Mouse (Mus musculus): Measurements from ENCODE around the gene Sctr. TPM values are rescaled to one million over a fixed set of nuclear protein-coding genes. Genes with fewer than 3 reads are reported as not detected.

The Sctr gene
- polyA plus RNA-seq, 1 experiment from 2014 or later: 1.3 TPM

DNA sequence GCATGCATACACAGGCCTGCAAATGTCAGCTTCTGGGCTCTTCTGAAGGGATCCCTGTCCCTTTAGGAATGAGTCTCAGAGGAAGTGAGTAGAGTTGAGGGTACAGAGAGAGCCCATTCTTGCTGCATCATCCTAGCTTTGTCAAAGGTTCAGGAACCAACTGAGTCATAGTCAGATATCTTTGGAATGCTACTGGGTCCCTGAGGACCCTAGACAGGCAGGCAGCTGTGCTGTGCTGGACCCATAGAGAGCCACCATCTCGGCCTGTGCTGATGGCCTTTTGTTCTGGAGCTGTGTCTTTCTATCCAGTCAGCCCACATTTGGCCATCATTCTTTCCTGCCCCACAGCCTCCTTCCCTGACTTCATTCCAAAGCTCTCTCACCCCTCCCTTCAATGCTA lies 28.1 kb downstream of the Sctr start:
- H3K27ac ChIP-seq (ENCODE audit: low read depth): no peak overlapping the region
- no peak for ATAC-seq (replicated peaks; ENCODE audit: low FRiP score, low TSS enrichment, low read depth)
- WGBS: 89% methylated on average over 1 of the region's 1 CpGs

DNA sequence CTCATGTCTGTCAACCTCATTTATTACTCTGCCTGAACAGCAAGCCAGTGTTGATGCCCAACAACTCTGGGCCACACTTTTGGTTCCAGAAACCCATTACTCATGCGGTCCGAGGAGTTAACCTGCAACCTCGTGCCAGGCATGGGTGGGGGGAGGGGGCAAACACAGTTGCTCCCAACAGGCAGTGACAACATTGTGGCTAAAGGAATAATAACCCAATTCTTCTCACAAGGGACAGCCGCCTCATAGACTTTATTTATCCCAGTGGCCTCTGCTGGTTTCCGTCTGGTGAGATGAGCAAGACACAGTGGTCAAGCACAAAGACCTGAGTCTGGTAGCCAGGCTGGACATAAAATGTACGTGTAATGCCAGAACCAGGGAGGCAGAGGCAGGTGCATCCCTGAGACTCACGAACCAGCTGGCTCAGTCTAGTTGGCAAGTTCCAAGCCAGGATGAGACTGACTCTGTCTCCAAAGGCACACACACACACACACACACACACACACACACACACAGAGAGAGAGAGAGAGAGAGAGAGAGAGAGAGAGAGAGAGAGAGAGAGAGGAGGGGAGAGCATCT lies 28.9 kb downstream of the Sctr start:
- 75% methylated on average over 7 of the region's 7 CpGs for WGBS
- Histone ChIP-seq H3K9me3 (ENCODE audit: control insufficient read depth, low read length) (no peaks in the 10 kb centered on the region), H3K36me3 (ENCODE audit: control insufficient read depth, insufficient read depth, low read length) (no peaks in the 10 kb centered on the region), H3K9ac (ENCODE audit: low read length) (no peak overlapping the region), H3K4me1 (replicated peaks; ENCODE audit: control insufficient read depth, insufficient read depth, low read length) (no peaks in the 10 kb centered on the region), H3K27me3 (replicated peaks; ENCODE audit: control insufficient read depth, insufficient read depth, low read length) (no peaks in the 10 kb centered on the region), H3K4me3 (ENCODE audit: low read depth, low read length) (no peak overlapping the region), H3K27ac (ENCODE audit: low read depth) (no peak overlapping the region), H3K4me2 (ENCODE audit: low read length) (no peak overlapping the region)
- no peak for DNase-seq (ENCODE audit: low spot score)
- no peak for ATAC-seq (replicated peaks; ENCODE audit: low FRiP score, low TSS enrichment, low read depth)

More for the DNA sequence above, 28.1 kb downstream of the Sctr start:
- H3K9ac ChIP-seq (ENCODE audit: low read length): no peak overlapping the region
- no peak overlapping the region for H3K4me2 ChIP-seq (ENCODE audit: low read length)
- H3K4me1 ChIP-seq (replicated peaks; ENCODE audit: control insufficient read depth, insufficient read depth, low read length): no peaks in the 10 kb centered on the region
- no peaks in the 10 kb centered on the region for H3K36me3 ChIP-seq (ENCODE audit: control insufficient read depth, insufficient read depth, low read length)
- H3K27me3 ChIP-seq (replicated peaks; ENCODE audit: control insufficient read depth, insufficient read depth, low read length): no peaks in the 10 kb centered on the region
- no peak overlapping the region for H3K4me3 ChIP-seq (ENCODE audit: low read depth, low read length)
- H3K9me3 ChIP-seq (ENCODE audit: control insufficient read depth, low read length): no peaks in the 10 kb centered on the region
- no peak for DNase-seq (ENCODE audit: low spot score)

DNA sequence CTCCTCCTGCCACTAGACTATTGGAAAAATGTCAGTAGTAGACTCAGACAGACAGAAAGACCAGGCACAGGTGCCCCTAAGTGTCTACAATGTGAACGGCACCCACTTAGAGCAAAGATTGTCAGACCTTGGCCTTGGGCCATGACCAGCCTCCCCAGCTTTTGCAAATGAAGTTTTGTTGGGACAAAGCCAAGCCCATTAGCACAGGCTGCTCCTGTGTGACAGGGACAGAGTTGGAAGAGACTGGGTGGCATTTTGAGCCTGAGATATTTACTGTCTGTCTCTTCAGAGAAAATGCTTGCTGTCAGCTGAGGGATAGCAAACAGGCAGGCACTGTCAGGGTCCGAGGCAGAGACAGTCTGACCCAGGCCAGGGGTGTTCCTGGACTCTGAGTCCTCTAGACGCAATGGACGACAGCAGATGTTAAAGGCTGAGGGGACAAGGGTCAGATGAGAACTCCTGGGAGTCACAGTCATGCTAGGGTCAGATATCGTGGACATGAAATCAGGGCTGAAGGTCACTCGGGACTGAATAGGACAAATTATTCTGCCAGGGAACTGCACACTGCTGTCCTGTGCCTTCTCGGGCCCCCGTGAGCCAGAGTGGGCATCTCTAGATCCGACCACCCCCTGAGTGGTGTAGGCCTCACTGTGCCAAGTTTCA lies 30.5 kb downstream of the Sctr start:
- H3K9me3 ChIP-seq (ENCODE audit: control insufficient read depth, low read length): no peaks in the 10 kb centered on the region
- no peak for ATAC-seq (replicated peaks; ENCODE audit: low FRiP score, low TSS enrichment, low read depth)
- H3K4me3 ChIP-seq (ENCODE audit: low read depth, low read length): no peak overlapping the region
- H3K36me3 ChIP-seq (ENCODE audit: control insufficient read depth, insufficient read depth, low read length): no peaks in the 10 kb centered on the region
- H3K9ac ChIP-seq (ENCODE audit: low read length): no peak overlapping the region
- no peak overlapping the region for H3K4me2 ChIP-seq (ENCODE audit: low read length)
- 66% methylated on average over 9 of the region's 9 CpGs for WGBS
- DNase-seq (ENCODE audit: low spot score): no peak
- H3K27me3 ChIP-seq (replicated peaks; ENCODE audit: control insufficient read depth, insufficient read depth, low read length): no peaks in the 10 kb centered on the region
- no peak overlapping the region for H3K27ac ChIP-seq (ENCODE audit: low read depth)
- no peaks in the 10 kb centered on the region for H3K4me1 ChIP-seq (replicated peaks; ENCODE audit: control insufficient read depth, insufficient read depth, low read length)

DNA sequence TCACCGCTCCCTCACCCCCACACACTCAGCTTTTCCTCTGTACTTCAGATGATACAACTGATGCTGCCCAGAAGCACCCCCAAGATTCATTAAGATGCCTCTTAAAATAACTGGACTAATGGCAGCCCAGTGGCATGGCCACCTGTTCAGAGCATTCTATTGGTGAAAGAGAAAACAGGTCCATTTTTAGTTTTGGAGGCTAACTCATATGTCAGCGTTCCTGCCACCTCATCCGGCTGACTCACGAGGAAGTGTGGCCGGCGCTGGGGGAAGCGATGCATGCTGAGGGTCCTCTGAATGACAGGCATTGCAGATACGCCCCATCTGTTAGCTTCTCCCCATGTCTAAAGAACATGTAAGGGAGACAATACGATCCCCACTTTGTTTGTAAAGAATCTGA lies 31.9 kb downstream of the Sctr start:
- Histone ChIP-seq H3K9me3 (ENCODE audit: control insufficient read depth, low read length) (no peaks in the 10 kb centered on the region), H3K4me1 (replicated peaks; ENCODE audit: control insufficient read depth, insufficient read depth, low read length) (no peaks in the 10 kb centered on the region), H3K9ac (ENCODE audit: low read length) (no peak overlapping the region), H3K4me3 (ENCODE audit: low read depth, low read length) (no peak overlapping the region), H3K36me3 (ENCODE audit: control insufficient read depth, insufficient read depth, low read length) (no peaks in the 10 kb centered on the region), H3K4me2 (ENCODE audit: low read length) (no peak overlapping the region), H3K27ac (ENCODE audit: low read depth) (no peak overlapping the region), H3K27me3 (replicated peaks; ENCODE audit: control insufficient read depth, insufficient read depth, low read length) (no peaks in the 10 kb centered on the region)
- DNase-seq (ENCODE audit: low spot score) (no peak), ATAC-seq (replicated peaks; ENCODE audit: low FRiP score, low TSS enrichment, low read depth) (no peak)
- 83% methylated on average over 9 of the region's 9 CpGs for WGBS

DNA sequence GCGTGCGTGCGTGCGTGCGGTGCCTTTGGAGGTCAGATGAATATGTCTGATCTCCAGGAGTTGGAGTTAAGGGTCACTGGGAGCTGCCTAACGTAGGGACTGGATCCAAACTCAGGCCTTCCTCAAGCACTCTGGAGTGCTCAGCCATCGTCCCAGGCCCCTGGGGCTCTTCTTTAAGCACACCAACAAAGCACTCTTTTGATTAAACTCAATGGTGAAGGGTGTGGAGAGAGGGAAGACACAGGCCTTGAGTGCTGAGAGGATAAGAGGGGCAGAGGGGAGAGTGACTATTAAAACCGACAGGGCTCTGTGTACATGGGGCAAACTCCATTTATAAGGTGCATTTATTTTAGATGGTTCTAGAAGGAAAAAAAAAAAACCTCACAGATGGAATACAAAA lies 35.7 kb downstream of the Sctr start:
- ATAC-seq (replicated peaks; ENCODE audit: low FRiP score, low TSS enrichment, low read depth) (no peak), DNase-seq (ENCODE audit: low spot score) (no peak)
- Histone ChIP-seq H3K27me3 (replicated peaks; ENCODE audit: control insufficient read depth, insufficient read depth, low read length) (no peaks in the 10 kb centered on the region), H3K4me1 (replicated peaks; ENCODE audit: control insufficient read depth, insufficient read depth, low read length) (no peaks in the 10 kb centered on the region), H3K4me2 (ENCODE audit: low read length) (no peak overlapping the region), H3K4me3 (ENCODE audit: low read depth, low read length) (no peak overlapping the region), H3K36me3 (ENCODE audit: control insufficient read depth, insufficient read depth, low read length) (no peaks in the 10 kb centered on the region), H3K27ac (ENCODE audit: low read depth) (no peak overlapping the region), H3K9ac (ENCODE audit: low read length) (no peak overlapping the region), H3K9me3 (ENCODE audit: control insufficient read depth, low read length) (no peaks in the 10 kb centered on the region)
- WGBS: 82% methylated on average over 8 of the region's 8 CpGs

DNA sequence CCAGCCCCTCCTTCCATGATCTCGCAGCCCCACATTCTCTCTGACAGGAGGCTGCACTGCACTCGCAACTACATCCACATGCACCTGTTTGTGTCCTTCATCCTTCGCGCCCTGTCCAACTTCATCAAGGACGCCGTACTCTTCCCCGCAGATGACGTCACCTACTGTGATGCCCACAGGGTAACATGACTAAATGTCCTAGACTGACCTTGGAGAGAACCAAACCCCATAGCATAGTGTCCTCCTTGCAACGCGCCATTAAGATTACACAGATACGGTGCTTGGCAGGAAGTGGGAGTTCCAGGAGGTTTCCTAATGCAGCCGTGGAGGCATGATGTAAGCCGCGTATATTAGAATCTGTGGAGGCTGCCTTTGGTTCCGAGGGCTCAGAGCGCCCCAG lies 37.9 kb downstream of the Sctr start:
- no peaks in the 10 kb centered on the region for H3K27me3 ChIP-seq (replicated peaks; ENCODE audit: control insufficient read depth, insufficient read depth, low read length)
- no peaks in the 10 kb centered on the region for H3K4me1 ChIP-seq (replicated peaks; ENCODE audit: control insufficient read depth, insufficient read depth, low read length)
- ATAC-seq (replicated peaks; ENCODE audit: low FRiP score, low TSS enrichment, low read depth): no peak
- H3K4me3 ChIP-seq (ENCODE audit: low read depth, low read length): no peak overlapping the region
- H3K27ac ChIP-seq (ENCODE audit: low read depth): no peak overlapping the region
- H3K9me3 ChIP-seq (ENCODE audit: control insufficient read depth, low read length): no peaks in the 10 kb centered on the region
- no peak overlapping the region for H3K9ac ChIP-seq (ENCODE audit: low read length)
- no peaks in the 10 kb centered on the region for H3K36me3 ChIP-seq (ENCODE audit: control insufficient read depth, insufficient read depth, low read length)
- H3K4me2 ChIP-seq (ENCODE audit: low read length): no peak overlapping the region
- 85% methylated on average over 16 of the region's 16 CpGs for WGBS
- no peak for DNase-seq (ENCODE audit: low spot score)

DNA sequence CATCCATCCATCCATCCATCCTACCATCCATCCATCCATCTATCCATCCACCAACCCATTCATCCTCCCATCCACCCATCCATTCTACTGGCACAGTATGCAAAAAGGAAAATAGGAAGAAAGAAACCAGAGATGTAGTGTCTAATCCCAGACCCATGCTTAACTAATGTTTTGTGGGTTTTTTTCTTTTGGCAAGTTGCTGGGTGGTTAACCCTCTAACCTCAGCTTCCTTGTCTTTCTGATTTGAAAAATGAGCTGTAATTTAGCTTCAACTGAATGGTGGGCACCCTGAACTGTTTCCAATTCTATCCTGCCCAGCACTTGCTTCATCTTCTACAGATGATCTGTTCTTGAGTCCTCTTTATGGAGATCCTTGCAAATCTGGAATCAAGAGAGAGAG lies 40.6 kb downstream of the Sctr start:
- no peak overlapping the region for H3K9ac ChIP-seq (ENCODE audit: low read length)
- ATAC-seq (replicated peaks; ENCODE audit: low FRiP score, low TSS enrichment, low read depth): no peak
- H3K9me3 ChIP-seq (ENCODE audit: control insufficient read depth, low read length): no peaks in the 10 kb centered on the region
- H3K27me3 ChIP-seq (replicated peaks; ENCODE audit: control insufficient read depth, insufficient read depth, low read length): no peaks in the 10 kb centered on the region
- H3K27ac ChIP-seq (ENCODE audit: low read depth): no peak overlapping the region
- no peaks in the 10 kb centered on the region for H3K36me3 ChIP-seq (ENCODE audit: control insufficient read depth, insufficient read depth, low read length)
- no peaks in the 10 kb centered on the region for H3K4me1 ChIP-seq (replicated peaks; ENCODE audit: control insufficient read depth, insufficient read depth, low read length)
- no peak overlapping the region for H3K4me2 ChIP-seq (ENCODE audit: low read length)
- DNase-seq (ENCODE audit: low spot score): no peak
- H3K4me3 ChIP-seq (ENCODE audit: low read depth, low read length): no peak overlapping the region

DNA sequence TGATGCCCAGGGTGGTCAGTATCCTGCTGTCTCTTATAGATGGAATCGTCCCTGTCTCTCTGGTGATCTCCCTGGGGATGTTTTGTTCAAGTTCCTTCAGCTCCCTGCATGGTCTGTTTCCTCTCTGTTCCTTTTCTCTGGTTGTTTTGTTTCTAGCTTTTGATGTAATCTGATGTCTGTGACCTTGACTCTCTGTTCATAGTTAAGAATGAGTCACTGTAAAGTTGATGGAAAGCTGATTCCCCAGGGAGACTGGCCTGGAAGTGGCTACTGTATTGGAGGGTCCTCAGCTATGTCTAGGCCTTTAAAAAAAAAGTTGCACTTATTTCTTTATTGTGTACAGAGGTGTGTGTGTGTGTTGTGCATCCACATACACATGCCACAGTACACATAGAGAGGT lies 44.4 kb downstream of the Sctr start:
- Histone ChIP-seq H3K4me2 (ENCODE audit: low read length) (no peak overlapping the region), H3K9ac (ENCODE audit: low read length) (no peak overlapping the region), H3K4me1 (replicated peaks; ENCODE audit: control insufficient read depth, insufficient read depth, low read length) (no peaks in the 10 kb centered on the region), H3K9me3 (ENCODE audit: control insufficient read depth, low read length) (no peaks in the 10 kb centered on the region), H3K27ac (ENCODE audit: low read depth) (no peak overlapping the region), H3K36me3 (ENCODE audit: control insufficient read depth, insufficient read depth, low read length) (no peaks in the 10 kb centered on the region), H3K27me3 (replicated peaks; ENCODE audit: control insufficient read depth, insufficient read depth, low read length) (no peaks in the 10 kb centered on the region), H3K4me3 (ENCODE audit: low read depth, low read length) (no peak overlapping the region)
- WGBS: 44% methylated on average over 1 of the region's 1 CpGs
- DNase-seq (ENCODE audit: low spot score) (no peak), ATAC-seq (replicated peaks; ENCODE audit: low FRiP score, low TSS enrichment, low read depth) (no peak)

DNA sequence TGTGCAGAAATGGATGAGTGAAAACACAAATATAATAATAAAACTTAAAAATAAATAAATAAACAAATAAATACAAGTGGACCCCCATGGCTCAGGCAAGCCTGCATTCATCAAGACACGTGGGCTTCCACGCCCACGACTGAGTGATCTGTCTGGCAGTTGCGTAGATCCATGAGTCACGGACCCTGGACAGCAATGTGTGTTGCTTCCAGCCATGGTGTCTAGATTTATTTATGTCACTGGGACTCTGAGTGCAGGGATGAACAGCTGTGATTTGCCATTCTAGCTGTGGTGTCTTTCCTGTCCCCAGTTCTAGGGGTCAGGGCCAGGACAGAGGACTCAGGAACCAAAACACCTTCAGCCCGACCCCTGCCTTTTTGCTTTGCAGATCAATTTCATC lies 48.3 kb downstream of the Sctr start:
- no peak overlapping the region for H3K27ac ChIP-seq (ENCODE audit: low read depth)
- no peak for ATAC-seq (replicated peaks; ENCODE audit: low FRiP score, low TSS enrichment, low read depth)
- no peaks in the 10 kb centered on the region for H3K27me3 ChIP-seq (replicated peaks; ENCODE audit: control insufficient read depth, insufficient read depth, low read length)
- 69% methylated on average over 6 of the region's 6 CpGs for WGBS
- no peak overlapping the region for H3K4me2 ChIP-seq (ENCODE audit: low read length)
- no peak overlapping the region for H3K9ac ChIP-seq (ENCODE audit: low read length)
- H3K4me1 ChIP-seq (replicated peaks; ENCODE audit: control insufficient read depth, insufficient read depth, low read length): 0 out of 2 replicates have a peak, but pooled peaks cover 2% of the 10 kb centered on the region
- no peak for DNase-seq (ENCODE audit: low spot score)
- H3K9me3 ChIP-seq (ENCODE audit: control insufficient read depth, low read length): no peaks in the 10 kb centered on the region
- H3K4me3 ChIP-seq (ENCODE audit: low read depth, low read length): no peak overlapping the region
- H3K36me3 ChIP-seq (ENCODE audit: control insufficient read depth, insufficient read depth, low read length): no peaks in the 10 kb centered on the region
